Mouse (Mus musculus) retina, postnatal 7 days (tissue): ENCODE data around the gene Tmem141.

Experiments used
- DNase-seq: peaks from one replicate; pipeline ENCODE4 v3.0.0-alpha.2; 2012; ENCODE audit warnings: low read depth, low spot score

The Tmem141 gene

GRCm38 (mm10) chr2:25607761-25608622 lies 13.8 kb downstream of the Tmem141 start, which contains the start of gene Rabl6:
Rabl6 (minus strand) TSS chr2:25608521.
- DNase-seq = peak; percentile 81

GRCm38 (mm10) chr2:25602526-25602925 lies 19.3 kb downstream of the Tmem141 start:
- DNase-seq = no peak

DNA sequence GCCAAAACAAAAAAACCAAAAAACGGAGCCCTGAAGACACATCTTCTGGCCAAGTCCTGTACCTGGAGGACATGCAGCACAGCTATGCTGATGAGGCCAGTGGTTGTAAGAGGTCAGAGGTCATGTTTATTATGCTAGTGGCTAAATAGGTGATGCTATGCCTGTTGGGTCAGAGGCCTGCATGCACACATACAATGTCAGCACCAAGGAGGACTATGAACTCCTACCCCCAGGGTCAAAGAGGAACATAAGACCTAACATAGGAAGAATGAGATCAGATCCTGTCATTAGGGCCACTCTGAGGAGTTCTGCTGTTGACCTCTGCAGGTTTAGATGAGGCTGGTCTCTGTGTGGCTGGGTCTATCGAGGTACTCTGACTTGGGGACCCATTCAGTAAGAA lies 21.8 kb downstream of the Tmem141 start:
- DNase-seq = no peak

- no peak for DNase-seq
Measured at GRCm38 (mm10) chr2:25598749-25599148, 23.1 kb downstream of the Tmem141 start.

DNA sequence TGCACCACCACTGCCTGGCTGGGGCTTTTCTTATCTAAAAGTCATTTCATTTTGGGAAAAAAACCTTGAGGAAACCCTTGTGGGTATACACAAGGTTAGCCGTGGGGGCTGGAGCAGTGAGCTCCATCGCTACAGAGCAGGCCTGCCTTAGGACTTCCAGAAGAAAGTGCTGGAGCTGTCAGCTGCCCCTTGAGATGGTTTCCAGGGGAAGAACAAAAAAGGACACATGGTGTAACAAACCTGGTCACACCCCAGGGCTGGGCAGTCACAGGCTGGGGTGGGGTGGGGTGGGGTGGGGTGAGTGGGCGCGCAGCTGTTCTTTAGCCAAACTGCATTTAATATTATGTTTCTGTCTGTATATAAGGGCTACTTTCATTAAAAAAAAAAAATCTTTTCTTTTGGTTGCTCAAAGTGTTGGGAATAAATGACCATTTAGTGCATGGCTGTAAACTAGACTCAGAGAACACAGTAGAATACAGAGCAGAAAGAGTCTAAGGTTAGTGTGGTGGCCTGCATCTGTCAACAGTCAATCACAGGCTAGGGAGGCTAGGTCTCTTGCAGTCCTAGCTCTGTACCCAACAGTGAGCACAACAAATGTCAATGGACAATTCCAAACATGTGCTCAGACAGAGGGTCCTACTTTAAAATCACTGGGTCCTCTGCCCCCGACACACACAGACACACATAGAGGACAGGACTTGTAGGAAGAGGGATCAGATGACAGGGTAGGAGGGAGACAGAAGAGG lies 24.9 kb downstream of the Tmem141 start:
- no peak for DNase-seq

GRCm38 (mm10) chr2:25591863-25592262 lies 29.9 kb downstream of the Tmem141 start:
- no peak for DNase-seq

GRCm38 (mm10) chr2:25588227-25588907 lies 33.4 kb downstream of the Tmem141 start:
- DNase-seq = no peak

DNA sequence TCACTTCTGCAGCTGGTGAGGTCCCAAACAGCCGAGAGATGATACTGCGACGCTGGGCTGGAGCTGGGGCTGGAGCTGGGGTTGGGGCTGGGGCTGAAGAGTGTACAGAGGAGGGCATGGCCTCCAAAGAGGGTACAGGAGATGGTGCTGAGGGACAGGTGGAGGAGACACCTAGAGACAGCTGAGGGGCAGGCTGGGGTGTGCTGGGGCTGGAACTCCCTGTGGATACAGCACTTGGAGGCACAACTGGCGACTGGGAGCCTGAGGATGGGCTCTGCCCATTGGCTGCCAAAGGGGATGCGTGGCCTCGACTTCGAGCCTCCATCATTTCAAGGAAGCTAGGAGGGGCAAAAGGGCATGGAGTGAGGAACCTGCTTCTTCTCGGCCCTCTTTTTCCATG lies 34.5 kb downstream of the Tmem141 start:
- no peak for DNase-seq

- no peak for DNase-seq
Measured at GRCm38 (mm10) chr2:25585601-25586000, 36.2 kb downstream of the Tmem141 start.

DNA sequence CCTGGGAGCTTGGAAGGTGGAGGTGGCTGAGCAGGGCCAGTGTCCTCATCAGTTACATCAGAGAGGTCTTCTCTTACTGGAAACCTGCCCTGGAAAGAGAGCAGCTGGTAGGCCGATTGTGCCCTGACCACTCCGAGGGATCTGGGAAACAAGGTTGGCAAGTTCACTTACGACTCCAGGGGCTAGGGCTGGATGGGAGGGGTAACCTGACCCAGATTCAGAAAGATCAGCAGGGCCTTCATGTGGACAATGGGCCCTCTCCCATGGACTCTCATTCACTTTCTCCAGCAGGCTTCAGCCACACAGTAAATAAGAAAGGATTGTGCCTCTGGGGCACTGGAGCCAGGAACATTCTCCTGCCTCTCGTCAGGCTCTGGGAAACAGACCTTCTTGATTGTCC lies 36.9 kb downstream of the Tmem141 start:
- DNase-seq = no peak

GRCm38 (mm10) chr2:25584152-25584551 lies 37.7 kb downstream of the Tmem141 start:
- no peak for DNase-seq

- no peak for DNase-seq
Measured at GRCm38 (mm10) chr2:25583571-25583970, 38.2 kb downstream of the Tmem141 start.

DNA sequence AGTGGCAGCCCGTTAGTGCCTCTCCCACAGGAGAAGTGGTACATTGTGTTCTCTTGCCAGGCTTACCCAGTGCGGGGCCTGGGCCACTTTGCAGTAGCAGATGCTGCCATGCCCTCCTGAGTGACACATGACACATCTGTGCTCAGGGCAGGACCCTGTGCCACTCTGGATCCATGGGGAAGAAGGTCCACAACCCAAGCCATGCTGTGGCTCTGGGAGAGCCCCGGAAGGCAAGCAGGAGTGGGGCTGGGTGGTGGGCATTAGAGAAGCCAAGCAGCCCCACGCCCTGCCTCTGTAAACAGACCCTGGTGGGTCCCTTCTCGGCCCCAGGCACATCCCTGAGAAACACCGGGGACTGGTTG lies 38.7 kb downstream of the Tmem141 start:
- no peak for DNase-seq

DNA sequence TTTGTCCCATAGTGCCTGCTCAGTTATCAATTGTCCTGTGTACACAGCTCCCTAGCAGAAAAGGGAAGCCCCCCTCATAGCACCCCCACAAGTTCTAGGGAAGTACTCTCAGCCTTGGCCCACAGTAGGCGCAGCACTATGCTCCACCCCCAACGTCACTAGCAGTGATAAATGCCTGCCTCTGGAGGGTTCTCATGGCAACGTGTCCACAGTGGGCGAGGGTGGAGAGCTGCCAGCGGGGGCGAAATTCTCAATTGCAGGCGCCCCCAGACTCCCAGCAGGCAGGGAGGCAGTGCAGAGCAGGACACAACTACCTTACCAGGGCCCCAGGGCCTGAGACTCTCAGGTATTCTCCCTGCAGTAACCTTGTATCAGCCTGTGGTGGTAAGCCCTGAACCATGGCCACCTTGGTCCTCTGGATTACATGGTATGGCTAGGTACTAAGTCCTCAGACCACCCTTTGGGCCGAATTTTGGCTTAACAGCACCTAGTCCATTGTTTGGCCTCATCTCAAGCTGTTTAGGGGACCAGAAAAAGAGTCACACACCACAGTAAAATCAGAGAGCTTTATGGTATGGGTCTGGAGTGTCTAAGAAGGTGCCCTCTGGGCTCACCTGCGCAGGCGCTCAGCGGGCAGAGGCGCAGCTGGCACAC lies 39.2 kb downstream of the Tmem141 start:
- no peak for DNase-seq

DNA sequence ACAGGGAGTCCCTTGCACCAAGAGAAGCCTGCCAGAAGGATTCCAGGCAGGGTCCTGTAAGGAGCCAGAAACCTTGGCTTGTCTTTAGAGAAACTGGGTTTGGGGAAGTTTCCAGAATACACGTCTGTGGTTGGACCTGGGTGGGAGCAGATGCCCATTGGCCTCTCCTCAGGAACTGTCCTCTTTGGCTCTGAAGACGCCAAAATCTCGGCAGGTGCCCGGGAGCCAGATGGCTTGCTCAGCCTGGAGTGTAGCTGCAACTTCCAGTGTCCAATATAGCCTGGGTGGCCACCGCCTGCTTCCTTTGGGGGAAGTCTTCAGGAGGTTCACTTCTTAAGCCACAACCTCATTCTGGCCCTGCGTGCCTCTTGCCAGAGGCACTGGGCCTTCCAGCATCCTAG lies 39.9 kb downstream of the Tmem141 start:
- no peak for DNase-seq

DNA sequence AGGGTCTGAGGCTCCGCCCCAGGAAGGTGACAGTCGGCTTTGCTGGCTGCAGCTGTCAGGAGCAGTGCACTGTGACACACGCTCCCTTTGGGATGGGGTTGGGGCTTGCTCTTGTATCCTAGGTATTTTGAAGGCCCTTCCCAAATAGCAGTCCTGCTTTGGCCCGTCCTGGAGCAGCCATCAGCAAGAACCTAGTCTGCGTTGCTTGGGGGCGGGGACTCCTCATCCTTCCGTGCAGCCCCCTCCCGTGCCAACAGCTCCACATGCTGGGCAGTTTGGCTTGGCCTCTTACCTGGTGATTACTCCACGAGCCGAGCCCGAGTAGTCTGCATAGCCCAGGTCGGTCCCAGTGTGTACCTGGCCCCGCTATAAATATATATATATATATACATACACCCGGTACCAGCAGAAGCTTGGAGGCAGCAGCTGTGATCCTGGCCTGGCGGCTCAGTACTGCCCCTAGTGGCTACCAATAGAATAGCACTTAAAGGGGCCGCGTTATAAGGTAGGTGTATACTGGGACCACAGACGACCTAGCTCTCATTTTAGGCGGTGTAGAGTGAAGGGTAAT lies 40.4 kb downstream of the Tmem141 start, which contains the start of gene Ajm1:
Ajm1 (minus strand) TSS at position 464 of the 571 bp plus-strand sequence.
- DNase-seq = peak; percentile 53

- no peak for DNase-seq
Measured at GRCm38 (mm10) chr2:25580621-25581101, 41.1 kb downstream of the Tmem141 start.

- no peak for DNase-seq
Measured at GRCm38 (mm10) chr2:25579737-25580460, 41.9 kb downstream of the Tmem141 start.

GRCm38 (mm10) chr2:25578796-25579736 lies 42.7 kb downstream of the Tmem141 start:
- DNase-seq = no peak
